Mouse (Mus musculus) urinary bladder, adult 18-20 months (tissue): Measurements from ENCODE around the gene Stub1.
"Not testable (repeated sequence)": the region's sequence is repeated elsewhere in the genome, so short reads cannot be mapped to it uniquely, and the experiment has no call there.

Experiments
- DNase-seq, 2 experiments: peaks; one replicate each; pipeline ENCODE4 v3.0.0; 2022; ENCODE audit warnings: low spot score in 2 of 2, mixed read lengths in 2 of 2

Gene Stub1

DNA sequence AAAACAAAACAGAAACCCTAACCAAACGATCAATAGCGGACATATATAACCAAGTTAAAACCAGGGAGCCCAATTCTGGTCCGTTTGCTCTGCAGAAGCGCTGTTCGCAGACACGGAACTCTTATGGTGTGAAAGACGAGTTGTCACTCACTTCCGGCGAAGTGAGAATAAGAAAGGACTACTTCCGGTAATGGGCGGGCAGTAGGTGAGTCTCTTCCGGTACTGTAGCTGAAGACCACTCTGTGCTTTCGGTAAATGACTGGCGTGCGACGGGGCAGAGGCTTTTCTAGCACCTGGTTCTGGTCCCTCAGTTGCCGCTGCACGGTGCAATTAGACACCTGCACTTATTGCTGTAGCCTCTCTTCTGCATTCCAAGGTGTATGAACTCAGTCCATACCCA is 9.8 kb downstream of the Stub1 start, which contains the start of gene Wdr24:
Gene Wdr24 (plus strand): TSS at position 176 of the 400 bp plus-strand sequence.
- peak in 1 of 2 experiments; percentile 56 for DNase-seq

DNA sequence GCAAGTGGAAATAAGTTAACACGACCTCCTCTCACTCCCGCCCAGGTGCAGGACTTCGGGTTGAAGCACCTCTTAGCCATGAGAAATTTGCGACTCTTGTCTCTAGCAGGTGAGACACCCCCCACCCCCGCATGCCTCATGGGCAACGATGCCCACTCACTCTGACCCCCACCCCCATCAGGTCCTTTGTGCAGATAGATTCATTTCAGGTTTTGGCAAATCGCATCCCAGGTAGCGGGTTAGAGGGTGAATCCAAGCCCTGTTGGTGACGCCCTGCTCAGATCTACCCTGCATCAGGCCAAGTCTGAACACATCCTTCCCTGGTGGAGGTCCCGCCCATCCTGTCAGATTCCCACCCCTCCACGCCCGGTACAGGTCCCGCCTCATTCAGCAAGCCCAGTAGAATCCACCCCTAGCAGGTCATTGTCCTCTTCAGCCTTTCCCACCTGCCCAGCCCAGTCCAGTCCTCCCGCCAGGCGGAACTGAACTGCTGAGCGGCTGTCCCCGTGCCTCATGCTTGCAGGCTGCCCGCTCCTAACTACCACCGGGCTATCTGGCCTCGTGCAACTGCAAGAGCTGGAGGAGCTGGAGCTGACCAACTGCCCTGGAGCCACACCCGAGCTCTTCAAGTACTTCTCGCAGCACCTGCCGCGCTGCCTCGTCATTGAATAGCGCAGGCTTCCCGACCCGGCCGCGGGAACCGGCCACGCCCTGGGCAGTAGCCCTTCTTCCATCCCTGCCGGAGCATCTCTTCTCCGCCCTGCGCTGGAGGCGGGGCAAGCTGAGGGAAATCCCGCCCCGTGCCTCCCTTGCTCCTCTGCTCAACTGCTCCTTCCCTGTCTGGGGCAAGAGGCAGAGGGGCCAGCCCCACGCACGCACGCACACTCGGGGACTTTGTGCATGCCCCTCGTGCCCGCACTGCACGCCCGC is 14.1 kb downstream of the Stub1 start:
- DNase-seq = no peak

DNA sequence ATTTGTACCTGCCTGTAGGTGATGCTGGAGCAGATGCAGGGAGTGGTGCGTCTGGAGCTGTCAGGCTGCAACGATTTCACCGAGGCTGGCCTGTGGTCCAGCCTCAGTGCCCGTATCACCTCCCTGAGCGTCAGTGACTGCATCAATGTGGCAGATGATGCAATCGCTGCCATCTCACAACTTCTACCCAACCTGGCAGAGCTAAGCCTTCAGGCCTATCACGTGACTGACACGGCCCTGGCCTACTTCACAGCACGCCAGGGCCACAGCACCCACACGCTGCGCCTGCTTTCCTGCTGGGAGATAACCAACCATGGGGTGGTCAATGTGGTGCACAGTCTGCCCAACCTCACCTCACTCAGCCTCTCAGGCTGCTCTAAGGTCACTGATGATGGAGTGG is 15.5 kb downstream of the Stub1 start:
- DNase-seq = no peak

DNA sequence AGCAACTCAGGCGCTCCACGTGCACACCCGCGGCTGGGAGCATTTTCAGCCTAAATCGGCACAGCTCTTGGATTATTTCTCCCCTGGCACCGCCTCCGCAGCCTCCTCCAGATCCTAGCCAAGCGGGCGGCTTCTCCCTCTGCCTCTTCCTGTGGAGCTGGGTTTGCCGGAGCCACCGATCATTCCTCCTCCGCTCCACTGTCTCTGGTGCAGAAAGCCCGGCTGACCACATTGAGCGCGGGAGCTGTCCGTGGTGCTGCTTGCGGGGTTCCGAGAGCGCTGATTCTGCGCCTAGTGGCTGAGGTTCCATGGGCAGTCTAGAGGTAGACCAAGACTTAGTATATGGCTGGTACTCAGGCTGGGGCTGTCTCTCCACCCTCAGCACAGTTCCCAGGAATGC is 19.7 kb downstream of the Stub1 start:
- DNase-seq = peak; percentile 67 to 70

DNA sequence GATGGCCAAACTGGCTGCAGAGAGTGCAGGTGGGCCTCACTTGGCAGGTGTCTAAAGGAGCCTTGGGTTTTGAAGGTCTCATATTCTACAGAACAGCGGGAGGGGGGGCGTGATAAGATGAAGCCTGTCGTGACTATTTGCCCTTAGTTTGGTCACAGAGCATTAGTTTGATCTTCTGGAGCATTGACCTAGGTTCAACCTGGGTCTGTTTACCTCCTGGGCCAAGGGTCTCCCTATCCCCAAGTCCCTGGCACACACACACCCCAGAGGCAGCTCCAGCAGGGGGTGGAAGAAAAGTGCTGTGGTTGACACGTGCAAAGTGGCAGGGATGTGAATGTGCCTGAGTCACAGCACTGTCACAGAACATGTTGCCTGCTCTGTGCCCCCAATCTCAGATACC is 22.3 kb downstream of the Stub1 start:
- DNase-seq = no peak

DNA sequence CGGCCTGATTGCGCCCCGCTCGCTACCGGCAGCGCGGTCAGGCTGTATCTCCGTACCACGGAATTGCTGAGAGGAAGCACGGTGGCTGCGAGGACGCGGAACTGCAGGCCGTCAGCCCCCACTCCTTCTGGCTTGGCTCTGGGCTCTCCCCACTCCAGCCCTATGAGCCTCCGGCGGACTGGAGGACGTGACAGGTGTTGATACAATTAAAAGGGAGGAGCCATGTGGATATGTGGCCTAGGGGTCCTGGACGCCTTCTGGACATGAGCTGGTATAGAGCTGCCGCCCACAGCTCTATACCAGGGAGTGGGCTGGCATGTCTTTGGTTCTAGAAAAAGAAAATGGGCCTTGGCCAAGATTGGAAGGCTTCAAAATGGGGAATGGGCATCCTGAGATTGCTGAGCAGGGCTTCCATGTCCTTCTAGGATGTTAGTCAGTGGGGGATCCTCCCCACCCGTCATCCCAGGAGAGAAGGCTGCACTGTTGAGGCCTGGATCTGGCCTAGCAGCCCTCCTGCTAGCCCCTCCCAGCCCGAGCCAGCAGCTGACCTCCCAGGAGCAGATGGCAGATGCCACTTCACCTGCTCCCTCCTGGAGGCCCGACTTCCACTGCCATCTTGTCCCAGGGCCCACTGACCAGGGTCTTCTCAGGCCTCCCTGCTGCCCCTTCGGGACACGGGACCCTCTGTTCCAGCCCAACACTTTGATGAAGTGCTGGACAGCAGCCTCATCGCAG is 23.4 kb downstream of the Stub1 start:
- DNase-seq = no peak

DNA sequence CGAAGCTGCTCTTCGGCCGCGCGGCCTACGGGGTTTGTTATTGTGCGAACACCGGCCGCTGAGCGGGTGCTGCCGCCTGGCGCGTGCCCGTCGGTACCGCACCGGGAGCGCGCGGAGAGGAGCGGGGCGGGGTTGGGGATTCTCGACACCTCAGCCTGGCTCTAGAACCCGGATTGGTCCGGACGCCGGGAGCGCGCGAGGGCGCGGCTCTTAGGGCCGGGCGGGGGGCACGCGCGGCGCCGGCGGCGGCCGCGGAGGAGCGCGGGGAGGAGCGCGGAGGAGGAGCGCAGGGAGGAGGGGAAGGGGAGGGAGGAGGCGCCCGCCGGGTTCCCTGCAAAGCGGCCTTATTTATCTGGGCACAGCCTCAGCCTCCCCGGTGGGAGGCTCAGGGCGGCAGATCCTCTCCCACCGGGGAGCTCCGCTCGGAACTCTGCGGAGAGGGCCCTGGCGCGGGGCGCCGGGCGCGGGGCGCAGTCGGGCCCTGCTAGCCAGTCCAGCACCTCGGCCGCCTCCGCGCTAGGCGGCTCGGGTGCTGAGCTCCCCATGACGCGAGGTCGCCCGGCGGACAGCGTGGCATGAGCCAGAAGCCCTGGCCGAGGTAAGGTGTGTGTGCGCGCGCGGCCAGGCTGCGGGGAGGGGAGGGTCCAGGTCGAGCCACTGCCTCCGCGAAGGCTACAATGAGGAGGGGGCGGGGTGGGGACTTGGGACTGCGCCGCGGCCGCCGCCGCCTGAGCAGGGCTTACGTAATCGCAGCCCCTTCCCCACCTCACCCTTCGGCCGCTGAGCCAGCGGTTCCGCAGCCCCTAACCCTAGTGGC is 24.2 kb downstream of the Stub1 start, which contains the start of gene Fbxl16:
Gene Fbxl16 (plus strand): TSS at position 297 of the 817 bp plus-strand sequence.
- DNase-seq = no peak

DNA sequence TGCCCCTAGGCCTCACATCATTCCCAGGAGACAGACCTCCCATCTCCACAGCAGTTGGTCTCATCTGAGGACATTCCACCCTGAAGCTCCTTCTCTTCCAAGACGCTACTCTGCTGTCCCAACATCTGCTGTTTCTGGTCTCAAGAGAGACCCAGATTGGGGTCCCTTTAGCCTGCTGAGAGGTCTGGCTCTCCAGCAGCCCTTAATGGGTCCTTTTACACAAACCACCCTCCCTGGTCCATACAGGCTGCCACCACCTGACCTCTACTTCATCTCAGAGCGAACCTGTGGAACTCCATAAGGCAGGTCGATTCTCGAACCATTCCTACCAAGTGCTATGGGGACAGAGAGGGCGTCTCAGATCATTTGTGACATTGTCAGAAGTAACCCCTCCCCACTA is 25.2 kb downstream of the Stub1 start:
- no peak for DNase-seq

DNA sequence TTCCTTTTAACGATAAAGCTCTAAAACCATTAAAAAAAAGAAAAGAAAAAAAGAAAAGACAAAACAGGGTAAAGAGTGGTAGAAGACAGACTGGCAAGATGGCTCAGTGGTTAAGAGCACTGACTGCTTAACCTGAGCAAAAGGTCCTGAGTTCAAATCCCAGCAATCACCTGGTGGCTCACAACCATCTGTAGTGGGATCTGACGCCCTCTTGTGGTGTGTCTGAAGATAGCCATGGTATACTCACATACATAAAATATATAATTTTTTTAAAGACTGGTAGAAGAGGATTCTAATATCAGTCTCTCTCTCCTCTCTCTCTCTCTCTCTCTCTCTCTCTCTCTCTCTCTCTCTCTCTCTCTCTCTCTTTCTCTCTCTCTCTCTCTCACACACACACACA is 25.8 kb downstream of the Stub1 start:
- DNase-seq = not testable (repeated sequence)

DNA sequence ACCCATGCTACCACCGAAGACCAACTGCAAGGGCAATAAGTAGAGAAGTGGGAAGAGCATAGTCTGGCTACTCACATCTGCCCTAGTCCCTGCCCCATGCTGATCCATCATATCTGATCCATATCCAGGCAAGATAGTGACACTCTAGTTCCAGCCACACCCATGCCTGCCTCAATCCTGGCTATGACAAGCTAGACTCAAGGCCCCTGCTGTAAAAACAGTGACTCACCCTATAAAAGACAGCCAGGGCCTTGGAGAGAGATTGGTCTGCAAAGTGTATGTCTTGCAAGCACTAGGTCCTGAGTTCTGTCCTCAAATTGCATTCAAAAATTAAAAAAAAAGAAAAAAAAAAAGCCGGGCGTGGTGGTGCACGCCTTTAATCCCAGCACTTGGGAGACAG is 26.7 kb downstream of the Stub1 start:
- no peak for DNase-seq

DNA sequence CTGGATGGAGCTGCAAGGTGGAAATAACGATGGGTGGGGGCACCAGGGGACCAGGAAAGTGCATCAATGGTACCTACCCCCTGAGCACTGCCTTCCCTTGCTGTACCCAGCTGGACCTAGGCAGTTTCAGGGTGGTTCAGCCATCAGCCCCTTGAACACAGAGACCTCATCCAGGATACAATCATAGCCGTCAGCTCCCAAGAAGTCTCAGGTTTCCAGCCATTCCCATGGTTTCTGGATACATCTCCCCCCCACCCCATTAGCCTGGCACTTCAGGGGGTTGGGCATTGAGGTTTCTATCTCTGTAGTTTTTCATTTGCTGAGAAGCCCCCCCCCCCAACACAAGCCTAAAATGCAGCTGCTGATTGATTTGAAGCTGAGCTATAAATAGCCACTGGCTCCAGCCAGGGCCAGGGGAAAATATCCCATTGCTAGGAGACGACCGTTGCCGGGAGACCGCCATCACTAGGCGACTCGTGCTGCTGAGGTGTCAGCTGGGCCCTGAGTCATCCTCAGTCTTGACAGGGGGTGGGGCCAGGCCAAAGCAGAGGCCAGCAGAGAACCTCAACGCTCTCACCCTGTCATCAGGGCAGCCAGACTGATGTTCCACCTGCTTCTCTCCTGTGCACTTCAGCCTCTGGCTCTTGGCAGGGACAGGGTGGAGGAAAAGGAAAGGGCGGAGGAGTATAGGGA is 30.2 kb downstream of the Stub1 start:
- no peak for DNase-seq

DNA sequence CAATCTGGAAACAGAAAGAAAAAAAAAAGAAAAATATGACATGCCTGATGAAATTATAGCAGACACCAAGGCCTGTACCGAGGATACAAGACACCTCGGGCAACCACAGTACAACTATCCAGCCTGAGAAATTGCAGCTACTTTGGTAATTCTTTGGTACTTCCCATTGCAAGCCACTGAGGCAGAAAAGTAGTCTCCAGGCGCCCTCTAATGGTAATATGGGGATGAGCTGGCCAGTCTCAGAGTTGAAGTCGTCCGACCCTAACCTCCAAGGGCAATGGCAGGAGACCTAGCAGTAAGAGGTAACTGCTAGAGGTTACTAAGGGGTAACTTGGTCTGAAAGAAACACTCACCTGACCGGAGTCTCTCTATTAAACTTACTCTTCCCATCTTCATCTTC is 32.2 kb downstream of the Stub1 start:
- peak in 1 of 2 experiments; percentile 39 for DNase-seq

DNA sequence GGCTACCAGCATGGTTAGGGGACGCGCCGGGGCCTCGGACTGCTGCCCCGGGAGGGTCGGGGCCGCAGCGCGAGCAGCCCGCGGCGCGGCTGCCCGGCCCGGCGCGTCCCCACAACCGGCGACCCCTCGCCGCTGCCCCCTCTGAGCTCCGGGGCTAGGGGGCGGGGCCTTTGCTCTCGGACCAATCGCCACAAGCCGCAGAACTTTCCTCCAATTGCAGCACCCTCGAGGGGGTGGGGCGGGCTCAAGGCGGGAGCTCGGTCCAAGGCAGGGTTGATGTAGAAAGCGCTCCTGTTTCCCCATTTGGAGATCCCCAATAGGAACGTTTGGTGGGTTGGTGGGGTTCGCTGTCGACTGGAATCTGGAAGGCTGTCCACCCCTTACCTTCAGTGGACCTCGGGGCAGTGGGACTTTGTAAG is 36.2 kb downstream of the Stub1 start, which contains the start of gene Metrn:
Gene Metrn (minus strand): TSS at position 186 of the 419 bp plus-strand sequence.
- DNase-seq = peak; percentile 74 to 82

DNA sequence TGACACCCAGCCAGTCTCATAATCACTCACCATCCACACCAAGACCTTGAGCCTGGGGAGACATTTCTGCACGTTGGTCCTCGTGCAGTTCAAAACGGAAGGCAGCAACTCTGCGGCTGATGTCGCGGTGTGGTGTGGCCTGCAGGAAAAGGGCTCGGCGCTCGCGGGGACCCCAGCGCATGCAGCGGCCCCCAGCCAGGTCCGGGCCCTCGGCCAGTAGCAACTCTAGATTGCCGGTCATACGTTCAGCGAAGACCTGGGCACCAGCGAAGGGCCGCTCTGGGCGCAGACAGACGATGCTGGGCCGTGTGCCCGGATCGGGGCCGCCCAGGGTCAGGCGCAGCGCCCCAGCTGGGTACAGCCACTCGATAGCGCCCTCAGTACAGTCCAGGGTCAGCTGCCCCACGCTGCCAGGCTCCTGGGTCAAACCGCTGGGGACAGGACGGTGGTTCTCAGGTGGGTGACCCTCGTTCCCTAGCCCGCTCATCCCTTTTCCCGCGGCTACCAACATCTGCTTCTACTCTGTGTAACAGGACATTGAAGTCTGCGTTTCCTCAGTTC is 36.9 kb downstream of the Stub1 start:
- DNase-seq = no peak

DNA sequence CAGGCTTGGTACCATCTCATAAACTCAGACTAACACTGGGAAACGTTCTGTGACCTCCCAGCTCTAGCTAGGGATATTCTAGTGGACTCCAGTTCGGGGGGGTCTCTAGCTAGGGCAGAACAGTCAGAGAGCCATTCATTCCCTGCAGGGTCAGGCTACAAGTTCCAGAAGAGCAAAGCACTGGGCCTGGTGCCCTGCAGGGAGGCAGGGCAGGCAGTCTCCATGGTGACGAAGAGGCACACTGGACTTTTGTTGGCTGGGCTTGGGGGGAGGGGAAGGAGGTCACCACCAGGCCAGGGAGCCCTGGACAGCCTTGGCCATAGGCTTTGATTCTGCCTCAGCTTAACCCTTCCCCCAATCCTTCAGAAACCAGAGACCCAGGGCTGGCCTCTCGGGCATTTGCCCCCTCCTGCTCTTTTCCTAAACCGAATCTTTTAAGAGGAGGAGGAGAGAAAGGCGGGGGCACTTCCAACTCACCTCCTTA is 37.6 kb downstream of the Stub1 start, which contains the start of gene AC134908.4:
Gene AC134908.4 (minus strand): TSS at position 51 of the 484 bp plus-strand sequence.
- no peak for DNase-seq

DNA sequence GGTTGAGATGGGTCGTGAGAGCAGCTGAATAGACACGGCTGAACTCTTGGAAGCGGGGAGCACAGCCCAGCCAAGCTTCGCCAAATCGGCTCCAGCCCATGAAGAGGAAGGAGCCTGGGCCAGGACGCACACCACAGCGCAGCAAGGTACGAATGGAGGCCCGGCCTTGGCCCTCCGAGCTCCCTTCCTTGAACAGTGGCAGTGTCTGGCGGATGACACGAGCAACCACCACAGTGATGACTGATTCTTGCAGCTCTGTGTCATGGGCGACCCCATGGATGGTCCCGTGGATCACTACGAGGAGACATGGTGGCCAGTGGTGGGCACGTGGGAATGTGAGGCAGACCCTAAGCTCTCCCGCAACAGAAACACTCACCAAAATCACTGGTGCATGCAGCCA is 38.2 kb downstream of the Stub1 start:
- DNase-seq = no peak

DNA sequence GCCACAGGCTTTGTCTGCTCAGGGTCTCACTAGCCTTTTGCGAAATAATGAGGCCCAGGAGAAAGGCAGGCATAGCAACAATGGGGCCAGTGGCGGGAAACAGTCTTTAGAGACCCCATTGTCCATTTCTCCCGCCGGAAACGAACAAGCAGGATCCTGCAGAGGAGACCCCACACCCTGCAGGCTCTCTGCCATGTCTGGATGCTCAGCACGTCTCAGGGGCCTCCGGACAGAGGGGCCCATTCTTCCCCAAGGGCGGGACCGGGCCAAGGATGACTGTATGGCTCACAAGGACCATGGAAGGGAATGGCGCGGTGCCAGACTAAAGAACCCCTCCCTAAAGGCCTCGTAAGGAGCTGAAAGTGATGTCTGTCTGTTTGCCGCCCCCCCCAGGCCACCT is 39.0 kb downstream of the Stub1 start:
- no peak for DNase-seq

DNA sequence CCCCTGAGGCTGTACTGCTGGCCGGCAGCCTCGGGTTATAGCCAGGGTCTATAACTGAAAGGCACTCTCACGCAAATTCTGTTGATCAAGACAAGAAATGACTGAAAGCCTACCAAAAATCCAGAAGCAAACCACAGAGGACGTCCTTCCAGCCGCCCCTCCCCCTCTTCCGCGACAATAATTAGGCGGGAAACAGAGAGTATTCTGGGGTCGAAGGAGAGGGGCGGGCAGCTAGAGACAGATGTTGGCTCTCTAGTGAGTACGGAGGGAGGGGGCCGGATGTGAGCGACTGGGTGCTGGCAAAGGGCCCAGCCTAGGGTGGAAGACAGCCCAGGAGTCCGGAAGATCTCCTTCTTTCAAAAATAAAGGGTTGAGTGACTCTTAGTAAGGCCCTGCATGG is 40.6 kb downstream of the Stub1 start, which contains the start of gene Fam173a:
Gene Fam173a (minus strand): TSS at position 287 of the 400 bp plus-strand sequence.
- peak in 1 of 2 experiments; percentile 43 for DNase-seq

DNA sequence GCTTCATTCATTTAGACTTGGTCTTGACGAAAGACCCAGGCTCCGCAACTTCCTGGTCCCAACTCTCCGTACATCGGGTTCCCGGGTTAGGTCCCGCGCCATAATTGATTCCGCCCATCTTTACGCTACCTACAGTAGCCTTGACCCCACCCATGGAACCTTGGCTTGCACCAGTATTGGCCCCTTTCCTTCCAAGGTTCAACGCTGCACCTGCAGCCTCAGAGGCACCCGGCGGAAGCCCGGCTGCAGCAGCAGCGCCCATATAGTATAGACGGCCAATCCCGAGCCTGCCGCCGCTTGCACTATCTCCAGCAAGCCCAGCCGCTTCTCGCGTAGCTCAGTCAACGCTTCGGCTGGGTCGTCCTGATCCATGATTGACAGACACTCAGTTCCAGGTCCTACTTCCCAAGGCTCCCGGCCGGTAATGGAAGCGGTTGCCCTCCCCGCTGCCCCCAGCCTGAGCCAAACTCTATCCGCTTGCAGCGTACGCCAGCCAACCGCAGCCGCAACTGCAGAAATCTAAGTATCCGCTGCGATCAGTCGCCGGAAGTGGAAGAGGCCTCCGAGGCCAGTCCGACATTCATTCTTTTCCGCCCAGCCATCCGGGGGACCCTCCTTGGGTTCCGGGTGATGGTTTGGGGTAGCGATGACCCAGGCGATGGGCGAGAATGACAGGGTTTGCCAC is 41.2 kb downstream of the Stub1 start:
- DNase-seq = peak; percentile 74 to 87
